Mouse (Mus musculus) urinary bladder, postnatal 25 days (tissue): ENCODE measurements around the gene Atp2c1.

ENCODE experiments used
- DNase-seq: peaks from one replicate; pipeline ENCODE4 v3.0.0; 2022; ENCODE audit warnings: low spot score

Atp2c1 gene

DNA sequence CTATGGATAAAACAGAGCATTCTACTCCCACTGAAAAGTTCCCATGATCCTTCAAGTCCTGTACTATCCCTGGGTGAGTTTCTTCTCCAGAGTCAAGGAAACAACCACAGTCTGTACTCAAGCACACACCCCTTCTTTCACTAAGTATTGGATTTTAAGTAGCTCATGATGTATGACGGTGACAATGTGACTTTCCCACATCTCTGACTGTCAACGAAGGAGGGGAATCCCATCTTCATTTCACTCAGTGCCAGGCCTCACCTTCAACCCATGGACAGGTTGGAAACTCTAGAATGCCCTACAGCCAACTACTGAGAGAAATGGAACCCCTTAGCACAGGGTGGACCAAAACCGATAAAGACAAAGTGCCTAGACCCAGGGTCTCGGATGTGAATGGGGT is 160.9 kb downstream of the Atp2c1 start:
- DNase-seq = no peak

DNA sequence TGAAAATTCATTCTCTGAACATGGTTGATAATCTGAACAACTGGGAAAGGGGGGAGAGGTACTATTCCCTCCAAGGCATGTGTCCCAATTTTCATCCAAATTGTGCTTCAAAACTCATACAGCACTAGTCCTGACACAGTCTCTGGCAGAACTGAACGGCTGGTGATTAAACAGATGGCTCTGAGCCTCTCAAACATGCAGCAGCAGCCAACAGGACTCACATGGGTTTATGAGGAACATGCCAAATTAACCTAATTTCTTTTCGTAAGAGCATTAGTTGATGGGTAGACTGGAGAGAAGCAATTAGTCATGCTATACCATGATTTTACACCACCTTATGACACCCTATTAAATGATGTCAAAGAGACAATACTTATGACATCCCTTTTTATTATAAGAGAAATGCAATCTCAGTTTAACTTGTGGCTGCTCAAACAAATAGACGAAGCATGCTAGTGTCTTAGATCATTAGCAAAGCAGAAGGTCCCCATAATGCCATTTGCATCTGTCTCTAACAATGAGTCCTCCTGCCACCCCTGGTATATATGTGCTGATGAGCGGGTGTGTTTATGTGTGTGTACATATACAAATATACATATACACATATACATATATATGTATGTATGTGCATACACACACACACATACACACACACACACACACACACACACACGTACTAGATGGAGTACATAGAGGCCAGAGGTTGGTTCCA is 163.4 kb downstream of the Atp2c1 start:
- no peak for DNase-seq

DNA sequence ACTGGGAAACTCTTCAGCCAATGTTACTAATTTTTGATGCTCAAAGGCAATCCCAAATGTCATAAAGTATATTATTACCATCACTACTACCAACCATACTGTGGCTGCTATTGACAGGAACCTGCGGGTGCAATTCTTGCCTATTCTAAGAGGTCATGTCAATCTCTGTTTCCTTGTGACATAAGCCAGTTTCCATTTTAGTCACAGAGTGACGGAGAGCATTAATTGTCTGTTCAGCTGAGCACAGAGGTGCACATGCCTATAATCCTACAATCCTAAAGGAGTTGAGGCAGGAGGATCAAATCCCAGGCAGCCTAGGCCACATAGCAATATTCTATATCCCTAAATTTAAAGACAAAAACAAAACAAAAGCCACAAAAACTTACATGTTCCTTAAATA is 164.9 kb downstream of the Atp2c1 start:
- no peak for DNase-seq
